Mouse (Mus musculus) ES-E14 (cell line): ENCODE measurements around the gene Ccdc181.

ENCODE experiments used
- MAFK ChIP-seq: IDR thresholded peaks from 2 replicates; pipeline ENCODE4 v1.6.1; 2014; ENCODE audit warnings: mild to moderate bottlenecking, low read depth, low read length, inconsistent platforms; ENCODE audit not compliant: insufficient read depth
- ZC3H11A ChIP-seq: IDR thresholded peaks from 2 replicates; pipeline ENCODE4 v1.6.1; 2012; ENCODE audit warnings: low read depth, mild to moderate bottlenecking, inconsistent platforms, low read length, borderline replicate concordance
- ZNF384 ChIP-seq: IDR thresholded peaks from 2 replicates; pipeline ENCODE4 v1.6.1; 2012; ENCODE audit warnings: low read depth, low read length, inconsistent platforms

DNA sequence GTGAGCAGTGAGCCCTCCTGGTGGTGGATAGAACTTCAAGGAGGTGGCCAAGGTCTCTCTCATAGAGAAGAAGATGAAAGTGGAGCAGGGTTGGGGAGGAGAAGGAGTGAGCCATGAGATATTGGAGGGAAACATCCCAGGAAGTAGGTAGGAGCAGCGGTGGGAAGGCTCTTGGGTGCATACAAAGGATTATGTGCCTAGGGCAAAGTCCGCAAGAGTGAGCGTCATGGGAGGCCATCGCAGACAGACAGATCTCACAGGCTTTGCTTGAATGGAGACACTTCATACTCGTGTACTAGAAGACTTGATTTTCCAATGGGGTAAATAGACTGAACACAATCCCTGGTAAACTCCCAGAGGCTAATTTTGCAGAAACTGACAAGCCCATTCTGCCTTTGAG is 43.1 kb downstream of the Ccdc181 start:
- no peak for TF ChIP-seq ZNF384
- TF ChIP-seq MAFK = no peak
- TF ChIP-seq ZC3H11A = no peak
